Mouse (Mus musculus): ENCODE results near the gene Miga1. TPM values are rescaled to one million over a fixed set of nuclear protein-coding genes. Genes with fewer than 3 reads are reported as not detected.

Gene Miga1
- polyA plus RNA-seq, 1 experiment: 15.4 TPM

DNA sequence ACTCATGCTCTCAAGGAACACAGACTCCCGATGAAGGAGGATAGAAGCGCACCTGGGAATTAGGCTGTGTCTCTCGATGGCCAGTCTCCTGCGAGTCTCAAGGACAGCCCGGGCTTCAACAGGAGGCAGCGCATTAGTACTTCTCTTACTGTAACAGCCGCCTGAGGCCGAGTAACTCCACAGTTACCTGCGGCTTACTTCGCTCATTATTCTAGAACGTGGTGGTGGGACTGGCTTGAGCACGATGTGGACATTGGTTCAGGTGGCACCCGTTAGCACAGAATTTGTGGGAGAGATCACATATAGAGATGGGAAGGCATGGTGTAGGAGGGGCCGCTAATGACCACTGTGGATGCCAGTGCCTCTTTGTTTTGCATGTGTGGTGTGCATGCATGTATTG lies 72.1 kb downstream of the Miga1 start:
- TF ChIP-seq POLR2A (IDR thresholded peaks at IDR 0.05; ENCODE audit: control insufficient read depth, extremely low read depth, insufficient read depth, low read length, poor library complexity) (no peak), CTCF (IDR thresholded peaks at IDR 0.05; ENCODE audit: borderline replicate concordance, control insufficient read depth, extremely low read depth, insufficient read depth, low read length, poor library complexity) (no peak)
- Histone ChIP-seq H3K27ac (ENCODE audit: control insufficient read depth, insufficient read depth, low read length) (no peak overlapping the region), H3K27me3 (ENCODE audit: control insufficient read depth, insufficient read depth, low read length) (peaks cover 12% of the 10 kb centered on the region), H3K36me3 (ENCODE audit: control insufficient read depth, insufficient read depth, low read length) (no peaks in the 10 kb centered on the region), H3K4me3 (ENCODE audit: control insufficient read depth, insufficient read depth, low read length) (no peak overlapping the region), H3K4me1 (replicated peaks; ENCODE audit: control insufficient read depth, insufficient read depth, low read length) (peaks cover 6% of the 10 kb centered on the region; the same call in 1 of the 2 replicates)
- WGBS: 94% methylated on average over 14 of the region's 14 CpGs
- DNase-seq: no peak

DNA sequence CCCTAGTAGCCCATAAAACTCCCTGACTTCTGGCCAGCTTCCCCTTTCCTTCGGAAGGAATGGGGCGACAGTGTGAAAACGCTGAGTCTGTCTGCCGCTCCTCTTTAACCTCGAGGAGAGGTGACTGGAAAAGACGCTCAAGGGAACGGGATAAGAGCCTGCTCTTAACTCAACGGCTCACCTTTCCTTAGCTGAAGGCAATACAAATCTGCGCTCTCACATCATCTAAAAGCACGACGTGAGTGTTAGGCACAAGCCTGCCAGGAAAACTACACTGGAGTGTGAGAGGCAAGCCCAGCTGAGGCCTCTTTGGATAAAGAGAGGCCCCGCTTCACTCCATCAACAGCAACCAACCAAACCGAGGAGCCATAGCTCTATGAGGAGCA lies 74.2 kb downstream of the Miga1 start, which contains the start of gene Nexn:
Gene Nexn, minus strand, starts transcription at position 315 of the 386 bp plus-strand sequence.
- 21% methylated on average over 13 of the region's 13 CpGs for WGBS
- Histone ChIP-seq H3K27me3 (ENCODE audit: control insufficient read depth, insufficient read depth, low read length) (peaks cover 12% of the 10 kb centered on the region), H3K36me3 (ENCODE audit: control insufficient read depth, insufficient read depth, low read length) (no peaks in the 10 kb centered on the region), H3K4me3 (ENCODE audit: control insufficient read depth, insufficient read depth, low read length) (no peak within 1 kb of the TSS), H3K4me1 (replicated peaks; ENCODE audit: control insufficient read depth, insufficient read depth, low read length) (peaks cover 13% of the 10 kb centered on the region), H3K27ac (ENCODE audit: control insufficient read depth, insufficient read depth, low read length) (no peak within 1 kb of the TSS)
- no peak for TF ChIP-seq CTCF (IDR thresholded peaks at IDR 0.05; ENCODE audit: borderline replicate concordance, control insufficient read depth, extremely low read depth, insufficient read depth, low read length, poor library complexity)
- no peak for TF ChIP-seq POLR2A (IDR thresholded peaks at IDR 0.05; ENCODE audit: control insufficient read depth, extremely low read depth, insufficient read depth, low read length, poor library complexity)
- DNase-seq: no peak

DNA sequence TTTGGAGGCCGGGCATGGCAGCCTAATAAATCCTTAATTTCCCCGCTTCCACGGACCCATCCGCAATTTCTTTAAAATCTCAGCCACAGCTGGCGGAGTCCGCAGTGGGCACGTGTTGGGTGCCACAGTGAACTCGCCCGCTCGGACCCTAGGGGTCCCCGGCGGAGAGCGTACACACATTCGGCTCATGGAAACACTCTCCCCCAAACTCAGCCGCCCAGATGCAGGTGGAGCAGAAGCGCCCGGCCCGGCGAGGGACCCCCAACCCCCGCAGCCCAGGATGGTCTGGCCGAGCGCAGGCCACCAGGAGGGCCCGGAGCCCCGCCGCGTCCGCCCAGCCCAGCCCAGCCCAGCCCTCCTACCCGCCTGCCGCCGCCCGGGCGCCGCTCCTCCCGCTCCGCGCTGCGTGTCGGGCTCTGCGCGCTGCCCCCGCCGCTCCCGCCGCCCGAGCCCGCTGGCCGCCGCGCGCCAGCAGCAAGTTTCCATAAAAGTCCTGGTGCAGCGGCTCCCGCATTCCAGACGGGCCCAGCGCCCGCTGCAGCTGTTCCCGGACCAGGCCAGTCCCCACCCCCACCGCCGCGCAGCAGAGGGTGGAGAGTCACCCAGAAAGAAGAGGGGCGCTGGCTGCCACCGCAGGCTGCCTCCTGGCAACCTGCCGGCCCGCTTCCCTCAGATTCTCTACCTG lies 74.7 kb downstream of the Miga1 start:
- Histone ChIP-seq H3K36me3 (ENCODE audit: control insufficient read depth, insufficient read depth, low read length) (no peaks in the 10 kb centered on the region), H3K27me3 (ENCODE audit: control insufficient read depth, insufficient read depth, low read length) (peaks cover 12% of the 10 kb centered on the region), H3K27ac (ENCODE audit: control insufficient read depth, insufficient read depth, low read length) (no peak overlapping the region), H3K4me1 (replicated peaks; ENCODE audit: control insufficient read depth, insufficient read depth, low read length) (peaks cover 13% of the 10 kb centered on the region), H3K4me3 (ENCODE audit: control insufficient read depth, insufficient read depth, low read length) (no peak overlapping the region)
- no peak for TF ChIP-seq POLR2A (IDR thresholded peaks at IDR 0.05; ENCODE audit: control insufficient read depth, extremely low read depth, insufficient read depth, low read length, poor library complexity)
- TF ChIP-seq CTCF (IDR thresholded peaks at IDR 0.05; ENCODE audit: borderline replicate concordance, control insufficient read depth, extremely low read depth, insufficient read depth, low read length, poor library complexity): no peak
- no peak for DNase-seq
- 4% methylated on average over 63 of the region's 63 CpGs for WGBS

DNA sequence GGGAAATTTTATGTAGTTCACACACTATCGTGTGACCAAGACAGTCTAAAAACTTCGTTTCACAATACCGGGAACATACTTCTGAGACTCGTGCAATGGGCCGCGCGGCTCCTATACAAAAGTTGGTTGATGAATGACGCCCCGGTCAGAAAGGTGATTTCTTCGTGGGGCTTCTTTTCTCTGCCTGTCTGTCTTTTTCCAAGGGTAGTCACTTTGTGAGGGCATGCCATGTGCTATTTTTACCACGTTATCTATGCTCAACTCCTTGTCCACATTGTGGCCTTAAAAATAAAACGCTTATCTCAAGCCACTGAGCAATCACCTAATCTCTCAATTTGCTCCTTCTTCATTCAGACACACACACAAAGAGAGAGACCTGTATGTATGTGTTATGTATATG lies 75.4 kb downstream of the Miga1 start:
- no peak for TF ChIP-seq CTCF (IDR thresholded peaks at IDR 0.05; ENCODE audit: borderline replicate concordance, control insufficient read depth, extremely low read depth, insufficient read depth, low read length, poor library complexity)
- TF ChIP-seq POLR2A (IDR thresholded peaks at IDR 0.05; ENCODE audit: control insufficient read depth, extremely low read depth, insufficient read depth, low read length, poor library complexity): no peak
- no peak for DNase-seq
- H3K27ac ChIP-seq (ENCODE audit: control insufficient read depth, insufficient read depth, low read length): no peak overlapping the region
- peaks cover 12% of the 10 kb centered on the region for H3K27me3 ChIP-seq (ENCODE audit: control insufficient read depth, insufficient read depth, low read length)
- WGBS: 79% methylated on average over 12 of the region's 12 CpGs
- peaks cover 13% of the 10 kb centered on the region for H3K4me1 ChIP-seq (replicated peaks; ENCODE audit: control insufficient read depth, insufficient read depth, low read length)
- H3K36me3 ChIP-seq (ENCODE audit: control insufficient read depth, insufficient read depth, low read length): no peaks in the 10 kb centered on the region
- no peak overlapping the region for H3K4me3 ChIP-seq (ENCODE audit: control insufficient read depth, insufficient read depth, low read length)

- peaks cover 13% of the 10 kb centered on the region for H3K4me1 ChIP-seq (replicated peaks; ENCODE audit: control insufficient read depth, insufficient read depth, low read length)
These were observed 75.8 kb downstream of the Miga1 start for GRCm38 (mm10) chr3:152264374-152264773.

DNA sequence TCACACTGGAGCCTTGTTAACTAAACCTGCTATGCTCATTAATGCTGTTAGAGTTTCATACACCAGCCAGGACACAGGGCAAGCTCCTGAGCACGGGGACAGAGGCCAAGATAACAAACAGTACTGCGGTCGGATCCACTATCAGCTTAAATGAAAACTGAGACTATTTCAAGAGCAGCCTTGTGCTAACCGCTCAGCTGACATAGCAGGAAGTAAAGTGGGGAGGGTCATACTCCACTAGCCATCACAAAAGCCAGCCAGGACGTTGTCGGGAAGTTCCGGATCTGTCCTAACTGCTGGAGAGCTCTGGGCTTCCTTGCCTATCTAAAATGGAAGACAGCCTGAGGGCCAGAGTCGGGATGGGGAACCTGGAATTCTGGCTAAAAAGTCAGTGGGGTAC lies 78.3 kb downstream of the Miga1 start:
- H3K27me3 ChIP-seq (ENCODE audit: control insufficient read depth, insufficient read depth, low read length): peaks cover 12% of the 10 kb centered on the region
- H3K27ac ChIP-seq (ENCODE audit: control insufficient read depth, insufficient read depth, low read length): no peak overlapping the region
- H3K4me3 ChIP-seq (ENCODE audit: control insufficient read depth, insufficient read depth, low read length): no peak overlapping the region
- H3K36me3 ChIP-seq (ENCODE audit: control insufficient read depth, insufficient read depth, low read length): no peaks in the 10 kb centered on the region
- DNase-seq: no peak
- H3K4me1 ChIP-seq (replicated peaks; ENCODE audit: control insufficient read depth, insufficient read depth, low read length): peaks cover 13% of the 10 kb centered on the region
- TF ChIP-seq POLR2A (IDR thresholded peaks at IDR 0.05; ENCODE audit: control insufficient read depth, extremely low read depth, insufficient read depth, low read length, poor library complexity) (no peak), CTCF (IDR thresholded peaks at IDR 0.05; ENCODE audit: borderline replicate concordance, control insufficient read depth, extremely low read depth, insufficient read depth, low read length, poor library complexity) (no peak)
- WGBS: 31% methylated on average over 8 of the region's 8 CpGs

More at GRCm38 (mm10) chr3:152264374-152264773, 75.8 kb downstream of the Miga1 start:
- peaks cover 12% of the 10 kb centered on the region for H3K27me3 ChIP-seq (ENCODE audit: control insufficient read depth, insufficient read depth, low read length)
- no peak for TF ChIP-seq POLR2A (IDR thresholded peaks at IDR 0.05; ENCODE audit: control insufficient read depth, extremely low read depth, insufficient read depth, low read length, poor library complexity)
- no peaks in the 10 kb centered on the region for H3K36me3 ChIP-seq (ENCODE audit: control insufficient read depth, insufficient read depth, low read length)
- H3K27ac ChIP-seq (ENCODE audit: control insufficient read depth, insufficient read depth, low read length): no peak overlapping the region
- no peak for DNase-seq
- 92% methylated on average over 10 of the region's 10 CpGs for WGBS
- no peak overlapping the region for H3K4me3 ChIP-seq (ENCODE audit: control insufficient read depth, insufficient read depth, low read length)

- H3K4me3 ChIP-seq (ENCODE audit: control insufficient read depth, insufficient read depth, low read length): no peak overlapping the region
- no peak for DNase-seq
- no peak for TF ChIP-seq CTCF (IDR thresholded peaks at IDR 0.05; ENCODE audit: borderline replicate concordance, control insufficient read depth, extremely low read depth, insufficient read depth, low read length, poor library complexity)
- TF ChIP-seq POLR2A (IDR thresholded peaks at IDR 0.05; ENCODE audit: control insufficient read depth, extremely low read depth, insufficient read depth, low read length, poor library complexity): no peak
These were observed 78.8 kb downstream of the Miga1 start for GRCm38 (mm10) chr3:152261436-152261835.

More at GRCm38 (mm10) chr3:152261436-152261835, 78.8 kb downstream of the Miga1 start:
- 20% methylated on average over 8 of the region's 8 CpGs for WGBS
- H3K27ac ChIP-seq (ENCODE audit: control insufficient read depth, insufficient read depth, low read length): no peak overlapping the region
- peaks cover 9% of the 10 kb centered on the region for H3K27me3 ChIP-seq (ENCODE audit: control insufficient read depth, insufficient read depth, low read length)
- H3K4me1 ChIP-seq (replicated peaks; ENCODE audit: control insufficient read depth, insufficient read depth, low read length): peaks cover 13% of the 10 kb centered on the region
- no peaks in the 10 kb centered on the region for H3K36me3 ChIP-seq (ENCODE audit: control insufficient read depth, insufficient read depth, low read length)

Measured in thymus, adult 2 months (tissue).